Mouse (Mus musculus): ENCODE data around the gene Cgn.

Gene Cgn

GRCm38 (mm10) chr3:94786367-94786835 lies at the start of gene Cgn:
Gene Cgn, minus strand, starts transcription at chr3:94786492.
- in situ Hi-C loops (cut with MboI), result no loop called here

DNA sequence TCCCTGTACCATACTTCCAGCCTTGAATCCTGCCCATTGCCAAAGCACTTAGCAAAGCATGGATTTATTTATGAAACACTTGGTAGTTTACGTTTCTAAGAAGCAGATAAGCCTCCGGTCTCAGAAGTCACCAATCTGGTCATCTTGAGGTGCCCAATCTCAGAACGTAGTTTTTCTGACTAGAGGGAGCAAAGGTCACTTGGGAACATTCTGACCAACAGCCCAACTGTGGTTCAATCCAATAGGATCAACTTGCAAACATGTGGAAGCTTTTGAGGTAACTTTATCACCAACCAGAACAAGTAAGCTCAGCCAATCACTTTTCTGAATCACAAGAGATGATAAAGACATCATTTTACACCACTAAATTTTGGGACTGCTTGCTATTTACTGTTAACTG lies 49.1 kb upstream of the Cgn start:
- in situ Hi-C loops (cut with MboI), result no loop called here

GRCm38 (mm10) chr3:94833358-94833757 lies 47.1 kb upstream of the Cgn start:
- in situ Hi-C loops (cut with MboI), result no loop called here

DNA sequence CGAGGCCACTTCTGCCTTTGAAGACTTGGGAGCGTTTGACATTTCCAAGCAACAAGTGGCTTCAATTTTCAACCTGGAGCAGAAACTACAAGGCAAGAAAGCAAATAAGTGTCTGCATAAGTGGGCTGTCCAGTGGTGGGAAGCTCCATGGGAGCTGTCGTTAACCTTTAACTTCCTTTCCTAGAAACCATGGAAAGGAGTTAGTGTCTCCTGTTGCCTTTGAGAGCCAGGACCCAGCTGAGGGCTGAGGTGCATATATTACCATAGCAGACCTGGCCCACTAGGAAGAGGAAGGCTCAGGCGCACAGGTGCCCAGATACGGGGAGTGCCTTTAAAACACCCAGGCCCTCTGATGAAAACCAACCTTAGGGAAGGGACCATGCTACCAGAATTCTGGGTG lies 46.4 kb upstream of the Cgn start:
- in situ Hi-C loops (cut with MboI), result no loop called here

- in situ Hi-C loops (cut with MboI), result no loop called here
Measured at GRCm38 (mm10) chr3:94832100-94832499, 45.8 kb upstream of the Cgn start.

DNA sequence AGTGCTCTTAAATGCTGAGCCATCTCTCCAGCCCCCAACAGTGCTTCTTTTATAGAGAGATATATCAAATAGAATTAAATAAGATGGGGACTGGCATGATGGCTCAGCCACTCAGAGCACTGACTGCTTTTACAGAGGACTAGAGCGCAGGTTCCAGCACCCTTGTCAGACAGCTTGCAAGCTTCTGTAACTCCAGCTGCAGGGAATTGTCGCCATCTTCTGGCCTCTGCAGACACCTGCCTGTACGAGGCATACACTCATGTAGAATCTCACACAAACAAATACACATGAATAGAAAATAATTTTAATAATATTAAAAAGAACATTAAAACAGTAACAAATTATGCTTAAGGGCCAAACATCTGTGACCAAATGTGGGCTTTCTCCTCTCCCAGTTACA lies 37.8 kb upstream of the Cgn start:
- in situ Hi-C loops (cut with MboI), result no loop called here

- in situ Hi-C loops (cut with MboI), result no loop called here
Measured at GRCm38 (mm10) chr3:94822082-94822481, 35.8 kb upstream of the Cgn start.

GRCm38 (mm10) chr3:94821008-94821638 lies 34.8 kb upstream of the Cgn start:
- in situ Hi-C loops (cut with MboI), result no loop called here

DNA sequence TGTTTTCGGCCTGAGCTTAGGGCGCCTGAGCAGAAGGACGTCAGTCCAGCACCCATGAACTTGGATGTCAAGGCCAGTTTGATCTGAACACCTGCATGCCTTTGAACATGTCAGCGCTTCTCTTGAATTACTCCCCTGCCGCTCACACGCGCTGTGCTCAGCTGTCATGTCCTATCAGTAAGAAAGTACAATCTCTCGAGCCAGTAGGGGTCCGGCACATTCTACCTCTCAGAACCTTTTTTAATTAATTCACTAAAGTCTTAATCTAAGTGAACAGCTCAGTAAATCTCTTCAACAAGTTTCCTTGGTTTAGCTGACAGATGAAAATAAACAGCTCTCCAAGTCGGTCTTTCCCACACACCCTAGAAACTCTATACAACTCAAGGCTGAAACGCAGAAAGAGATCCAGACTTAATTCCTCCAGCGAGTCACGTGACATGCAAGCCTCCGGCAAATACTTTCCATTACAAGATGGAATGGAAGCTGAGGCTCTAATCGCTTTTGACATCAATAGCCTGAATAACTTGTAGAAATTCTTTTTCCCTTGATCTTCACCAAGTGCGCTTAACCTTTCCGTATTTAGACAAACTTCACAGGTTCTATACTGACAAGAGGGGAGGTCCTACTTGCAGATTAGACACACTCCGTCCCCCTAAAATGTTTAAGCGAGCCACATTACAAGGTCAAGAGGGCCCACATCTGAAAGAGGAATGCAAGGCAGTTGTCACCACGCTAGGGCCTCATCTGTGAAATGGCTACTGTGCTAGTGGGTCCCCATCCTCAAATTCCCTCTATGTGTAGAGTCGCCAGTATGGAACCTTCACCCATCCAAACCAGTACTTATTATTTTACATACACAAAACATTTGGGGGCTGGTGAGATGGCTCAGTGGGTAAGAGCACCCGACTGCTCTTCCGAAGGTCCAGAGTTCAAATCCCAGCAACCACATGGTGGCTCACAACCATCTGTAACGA lies 33.4 kb upstream of the Cgn start:
- in situ Hi-C loops (cut with MboI), result no loop called here

- in situ Hi-C loops (cut with MboI), result no loop called here
Measured at GRCm38 (mm10) chr3:94817731-94818130, 31.4 kb upstream of the Cgn start.

GRCm38 (mm10) chr3:94815603-94816002 lies 29.3 kb upstream of the Cgn start:
- in situ Hi-C loops (cut with MboI), result no loop called here

DNA sequence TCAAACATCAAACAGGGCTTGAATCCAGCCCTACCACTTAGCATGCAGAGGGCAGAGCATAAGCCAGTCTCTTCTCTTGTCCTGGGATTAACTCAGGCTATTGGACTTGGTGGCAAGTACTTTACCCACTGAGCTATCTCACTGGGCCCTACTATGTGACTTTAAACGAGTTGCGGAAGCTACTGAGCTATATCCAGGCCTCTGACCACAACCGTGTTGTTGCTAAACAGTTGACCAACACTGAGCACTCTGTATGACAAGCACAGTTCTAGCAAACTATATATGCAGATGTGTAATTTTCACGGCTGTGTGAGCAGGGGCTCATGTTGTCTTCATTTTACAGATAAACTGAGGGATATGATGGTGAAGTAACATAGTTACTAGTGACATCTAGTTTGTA lies 28.4 kb upstream of the Cgn start:
- in situ Hi-C loops (cut with MboI), result no loop called here

DNA sequence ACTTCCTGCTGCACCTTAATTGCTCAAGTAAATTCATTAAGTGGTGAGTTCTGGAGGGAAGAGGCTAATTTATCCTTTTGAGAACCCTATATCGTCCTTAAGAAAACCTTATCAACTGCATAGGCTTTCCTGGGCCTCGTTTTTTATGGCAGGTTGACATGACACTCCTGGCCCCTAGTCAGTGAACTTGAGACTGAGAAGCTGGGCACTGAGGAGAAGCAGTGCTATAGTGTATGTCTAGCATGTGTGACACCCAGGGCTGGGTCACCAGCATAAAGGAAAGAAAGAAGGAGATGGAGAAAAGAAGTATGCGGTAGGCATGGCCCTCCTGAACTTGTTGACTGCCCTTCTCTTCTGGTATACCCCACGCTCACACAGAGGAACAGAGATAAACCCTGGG lies 27.8 kb upstream of the Cgn start:
- in situ Hi-C loops (cut with MboI), result no loop called here

- in situ Hi-C loops (cut with MboI), result no loop called here
Measured at GRCm38 (mm10) chr3:94813651-94814050, 27.4 kb upstream of the Cgn start.

DNA sequence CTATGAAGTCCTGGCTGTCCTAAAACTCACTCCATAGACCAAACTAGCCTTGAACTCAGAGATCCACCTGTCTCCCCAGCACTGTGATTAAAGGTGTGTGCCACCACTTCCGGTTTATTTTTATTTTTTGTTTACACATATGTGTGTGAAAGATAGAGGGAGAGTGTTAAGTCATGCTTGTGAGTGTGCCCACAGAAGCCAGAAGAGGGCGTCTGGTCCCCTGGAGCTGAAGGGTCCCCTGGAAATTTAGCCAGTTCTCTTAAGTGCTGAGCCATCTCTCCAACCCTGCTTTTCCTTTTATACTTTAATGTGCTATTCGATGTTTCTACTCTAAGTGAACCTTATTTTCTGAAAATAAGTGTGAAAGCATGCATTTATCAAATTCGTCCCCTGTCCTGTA lies 25.3 kb upstream of the Cgn start:
- in situ Hi-C loops (cut with MboI), result no loop called here

DNA sequence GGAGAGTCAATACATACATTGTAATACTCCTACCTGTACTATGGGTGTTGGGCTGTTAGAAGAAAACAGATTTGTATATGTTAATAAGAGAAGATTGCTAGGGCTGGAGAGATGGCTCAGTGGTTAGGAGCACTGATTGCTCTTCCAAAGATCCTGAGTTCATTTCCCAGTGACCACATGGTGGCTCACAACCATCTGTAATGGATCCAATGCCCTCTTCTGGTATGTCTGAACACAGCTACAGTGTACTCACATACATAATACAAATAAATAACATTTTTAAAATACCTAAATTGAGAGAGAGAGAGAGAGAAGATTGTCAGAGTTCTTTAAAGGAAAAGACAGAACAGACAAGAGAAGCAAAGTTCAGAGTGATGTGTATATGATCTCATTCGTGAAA lies 22.0 kb upstream of the Cgn start:
- in situ Hi-C loops (cut with MboI), result no loop called here

DNA sequence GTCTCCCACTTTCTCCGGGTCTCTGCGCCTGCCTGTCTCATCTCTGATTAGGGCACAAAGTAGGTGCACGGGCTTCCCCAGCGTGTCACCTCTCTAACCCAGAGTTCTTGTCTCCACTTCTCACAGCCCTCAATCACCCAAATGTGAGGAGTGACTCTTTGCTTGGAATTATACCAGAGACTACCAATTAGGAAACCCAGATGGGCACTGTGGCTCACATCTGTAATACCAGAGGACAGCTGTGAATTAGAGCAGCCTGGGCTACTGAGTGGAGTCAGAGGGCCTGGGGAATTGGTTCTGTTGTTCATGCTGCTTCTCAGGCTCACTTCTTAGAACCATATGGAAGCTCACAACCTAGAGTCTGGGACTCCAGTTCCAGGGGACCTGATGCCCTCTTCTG lies 18.7 kb upstream of the Cgn start:
- in situ Hi-C loops (cut with MboI), result no loop called here

GRCm38 (mm10) chr3:94804146-94804545 lies 17.9 kb upstream of the Cgn start:
- in situ Hi-C loops (cut with MboI), result no loop called here

GRCm38 (mm10) chr3:94796181-94796580 lies 9.9 kb upstream of the Cgn start:
- in situ Hi-C loops (cut with MboI), result no loop called here

GRCm38 (mm10) chr3:94795596-94796140 lies 9.4 kb upstream of the Cgn start:
- in situ Hi-C loops (cut with MboI), result no loop called here

DNA sequence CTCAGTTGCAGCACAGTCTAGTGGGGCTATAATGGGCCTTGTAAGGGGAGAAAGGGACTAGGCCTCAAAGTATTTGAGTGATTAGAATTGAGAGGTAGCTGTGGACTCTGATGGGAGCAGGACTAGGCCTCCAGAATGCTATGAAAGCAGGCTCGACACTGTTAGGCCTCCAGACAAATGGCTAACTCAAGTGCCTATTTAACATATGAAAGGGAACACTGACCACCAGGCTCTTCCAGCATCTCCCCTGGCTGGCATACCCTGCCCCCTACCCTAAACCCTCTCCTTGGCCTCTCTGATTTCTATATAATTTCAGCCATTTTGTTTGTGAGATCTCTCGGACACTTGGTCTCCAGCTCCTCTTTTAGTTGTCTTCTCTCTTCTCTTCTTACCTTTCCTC lies 8.1 kb upstream of the Cgn start:
- in situ Hi-C loops (cut with MboI), result no loop called here

DNA sequence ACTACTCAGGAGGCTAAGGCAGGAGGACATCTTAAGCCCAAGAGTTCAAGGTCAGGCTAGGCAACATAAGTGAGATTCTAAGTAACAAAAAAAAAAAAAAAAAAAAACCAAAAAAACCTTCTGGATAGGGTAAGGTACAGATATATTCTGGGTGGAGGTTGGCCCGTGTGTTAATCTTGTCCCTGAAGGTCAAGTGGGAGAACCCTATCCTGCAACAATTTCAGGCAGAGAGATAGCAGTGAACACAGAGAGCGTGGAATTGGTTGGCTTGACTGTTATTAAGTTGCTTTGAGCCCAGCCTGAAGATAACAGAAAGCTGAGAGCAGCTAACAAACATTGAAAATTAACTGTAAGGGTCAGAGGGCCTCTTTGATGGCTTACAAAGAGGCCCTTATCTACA lies 7.4 kb upstream of the Cgn start:
- in situ Hi-C loops (cut with MboI), result no loop called here

DNA sequence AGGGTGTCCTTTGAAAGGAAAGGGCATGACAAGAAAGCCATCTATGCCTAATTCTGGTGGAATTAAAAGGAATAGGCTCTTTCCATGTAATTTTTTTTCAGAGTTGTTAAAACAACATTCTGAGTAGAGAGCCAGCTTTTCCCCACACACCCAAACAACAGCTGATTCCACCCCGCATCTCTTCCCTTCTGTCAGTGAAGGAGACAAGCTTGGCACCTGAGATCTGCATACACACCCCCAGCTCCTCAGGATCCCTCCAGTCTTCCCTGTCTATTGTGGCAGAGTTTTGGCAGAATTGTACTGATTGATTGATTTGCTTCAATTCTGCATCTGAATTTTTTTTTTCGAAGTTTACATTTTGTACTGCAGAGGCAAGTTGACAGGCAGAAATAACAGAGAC lies 6.0 kb upstream of the Cgn start:
- in situ Hi-C loops (cut with MboI), result no loop called here

Data from mature B cell (primary cell).